Mouse (Mus musculus) forebrain, embryonic 11.5 days (tissue): ENCODE results near the gene Smg6. TPM values are rescaled to one million over a fixed set of nuclear protein-coding genes. Genes with fewer than 3 reads are reported as not detected.
A peak's percentile ranks its signal among the peaks of the same experiment; 100 is the strongest.
"Not testable (repeated sequence)": the region's sequence is repeated elsewhere in the genome, so short reads cannot be mapped to it uniquely, and the experiment has no call there.

Experiments
- ATAC-seq: fragments of 200-750 bp; cut with Nextera tagmentation; replicated peaks from 2 replicates; pipeline ENCODE4 v1.8.0; 2017; ENCODE audit warnings: moderate TSS enrichment; ENCODE audit not compliant: low FRiP score
- DNase-seq: peaks from one replicate; pipeline ENCODE4 v3.0.0-alpha.2; 2017; ENCODE audit warnings: low spot score
- H3K27ac ChIP-seq: fragments of 300-500 bp; sonication (generic); 2 replicates; pipeline ENCODE4 v1.5.1; 2014; ENCODE audit warnings: low read depth, low read length
- H3K27me3 ChIP-seq: fragments of 300-500 bp; sonication (generic); 2 replicates; pipeline ENCODE4 v1.6.1; 2014; ENCODE audit warnings: mild to moderate bottlenecking, low read length, mixed read lengths; ENCODE audit not compliant: control insufficient read depth, insufficient read depth
- H3K36me3 ChIP-seq: fragments of 300-500 bp; sonication (generic); 2 replicates; pipeline ENCODE4 v1.6.1; 2014; ENCODE audit warnings: mild to moderate bottlenecking, low read length, moderate library complexity, mixed read lengths; ENCODE audit not compliant: control insufficient read depth, insufficient read depth
- H3K4me1 ChIP-seq: fragments of 300-500 bp; sonication (generic); replicated peaks from 2 replicates; pipeline ENCODE4 v1.6.1; 2014; ENCODE audit warnings: low read length, mixed read lengths; ENCODE audit not compliant: control insufficient read depth, insufficient read depth
- H3K4me2 ChIP-seq: fragments of 300-500 bp; sonication (generic); 2 replicates; pipeline ENCODE4 v1.6.1; 2014; ENCODE audit warnings: low read depth, mild to moderate bottlenecking, low read length, moderate library complexity, mixed read lengths; ENCODE audit not compliant: severe bottlenecking
- H3K4me3 ChIP-seq: fragments of 300-500 bp; sonication (generic); 2 replicates; pipeline ENCODE4 v1.5.1; 2014; ENCODE audit warnings: low read depth, low read length
- H3K9ac ChIP-seq: fragments of 300-500 bp; sonication (generic); 2 replicates; pipeline ENCODE4 v1.6.1; 2014; ENCODE audit warnings: low read length
- H3K9me3 ChIP-seq: fragments of 300-500 bp; sonication (generic); 2 replicates; pipeline ENCODE4 v1.6.1; 2016; ENCODE audit warnings: low read length, mixed read lengths; ENCODE audit not compliant: control insufficient read depth
- WGBS: fragments of 180-500 bp; shearing (Covaris S2); extraction: QIAGEN DNeasy Blood & Tissue Kit; methylation state at CpG from one replicate; pipeline ENCODE4 v1.1.7; 2014; 5-methylcytosine and 5-hydroxymethylcytosine counted together
- polyA plus RNA-seq: library from polyadenylated mRNA; unstranded; fragments of >200 nt; fragmentation: Nextera tagmentation; extraction: Ambion mirVana; gene quantifications from 2 replicates; pipeline ENCODE4 v1.2.1, GENCODE M21; 2014

Smg6 gene
- polyA plus RNA-seq, 1 experiment from 2014 or later: 19.8 TPM

- Histone ChIP-seq H3K4me1 (peaks cover 35% of the 10 kb centered on the region), H3K9ac (no peak overlapping the region), H3K9me3 (no peaks in the 10 kb centered on the region), H3K4me3 (no peak overlapping the region), H3K27me3 (peaks cover 71% of the 10 kb centered on the region), H3K4me2 (no peak overlapping the region), H3K27ac (no peak overlapping the region), H3K36me3 (no peaks in the 10 kb centered on the region)
- 8% methylated on average over 17 of the region's 17 CpGs for WGBS
- ATAC-seq (no peak), DNase-seq (no peak)
These were observed 245.7 kb downstream of the Smg6 start for GRCm38 (mm10) chr11:75171186-75171865.

GRCm38 (mm10) chr11:75172151-75173094, 246.8 kb downstream of the Smg6 start:
- Histone ChIP-seq H3K4me1 (peaks cover 28% of the 10 kb centered on the region), H3K27ac (no peak overlapping the region), H3K27me3 (peaks cover 60% of the 10 kb centered on the region), H3K4me2 (peak overlapping the region; percentile 65), H3K36me3 (no peaks in the 10 kb centered on the region; the same call in 1 of the 2 replicates), H3K4me3 (peak overlapping the region; percentile 59), H3K9me3 (no peaks in the 10 kb centered on the region), H3K9ac (peak overlapping the region; percentile 7; the same call in 1 of the 2 replicates)
- WGBS: under 1% methylated on average over 73 of the region's 75 CpGs
- peak; percentile 71 for DNase-seq
- no peak; the same call in 1 of the 2 replicates for ATAC-seq

DNA sequence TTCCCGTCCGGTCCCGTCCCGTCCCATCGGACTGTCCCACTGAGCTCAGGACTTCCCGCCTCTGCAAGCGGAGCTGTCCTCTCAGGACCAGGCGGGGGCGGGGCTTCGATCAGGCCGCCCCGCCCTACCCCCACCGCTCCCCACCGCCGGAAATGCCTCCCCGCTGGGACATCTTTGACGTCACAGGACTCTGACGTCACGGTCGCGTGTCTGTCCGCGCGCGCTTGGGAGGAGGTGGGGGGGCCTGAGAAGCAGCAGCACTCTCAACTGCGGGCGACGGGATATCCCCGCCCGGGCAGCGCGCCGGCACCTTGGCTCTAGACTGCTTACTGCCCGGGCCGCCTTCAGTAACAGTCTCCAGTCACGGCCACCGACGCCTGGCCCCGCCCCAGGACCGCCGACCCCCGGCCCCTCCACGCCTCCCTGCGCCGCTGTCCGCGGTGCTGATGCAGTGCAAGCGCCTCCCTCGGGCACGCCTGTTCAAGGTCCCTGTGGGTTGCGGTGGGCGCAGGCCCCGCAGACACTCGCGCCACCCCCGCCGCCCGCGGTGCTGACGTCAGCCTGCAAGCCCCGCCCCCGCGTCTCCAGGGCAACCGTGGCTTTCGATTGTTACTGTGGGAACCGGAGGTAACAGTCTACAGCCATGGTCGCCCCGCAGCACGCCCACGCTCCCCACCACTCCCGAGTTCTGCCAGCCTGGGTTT, 247.6 kb downstream of the Smg6 start:
- H3K4me2 ChIP-seq: peak overlapping the region; percentile 65
- H3K36me3 ChIP-seq: no peaks in the 10 kb centered on the region; the same call in 1 of the 2 replicates
- H3K27me3 ChIP-seq: peaks cover 52% of the 10 kb centered on the region
- under 1% methylated on average over 69 of the region's 71 CpGs for whole genome bisulfite sequencing
- peak overlapping the region; percentile 20; the same call in 1 of the 2 replicates for H3K9ac ChIP-seq
- H3K4me1 ChIP-seq: peaks cover 33% of the 10 kb centered on the region
- peak; percentile 96 for DNase-seq
- H3K27ac ChIP-seq: no peak overlapping the region
- peak overlapping the region; percentile 59 for H3K4me3 ChIP-seq
- H3K9me3 ChIP-seq: no peaks in the 10 kb centered on the region
- ATAC-seq: peak; percentile 69

DNA sequence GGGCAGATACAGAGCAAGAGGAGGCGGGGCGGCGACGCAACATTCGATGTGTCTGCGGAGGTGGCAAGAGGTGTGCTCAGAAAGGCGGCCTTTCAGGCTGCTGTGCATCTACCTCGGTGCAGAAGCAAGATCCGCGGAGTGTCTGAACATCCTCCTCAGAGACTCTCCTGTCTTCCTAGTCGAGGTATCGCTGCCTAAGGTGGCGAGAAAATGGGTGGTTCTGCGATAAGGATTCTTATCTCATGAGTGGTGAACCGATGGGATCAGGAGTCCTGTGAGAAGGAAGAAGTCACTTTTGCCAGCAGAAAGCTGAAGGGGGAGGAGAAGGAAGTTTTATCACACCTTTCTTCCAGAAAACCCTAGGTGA, 248.2 kb downstream of the Smg6 start:
- Histone ChIP-seq H3K4me3 (peak overlapping the region; percentile 59), H3K36me3 (no peaks in the 10 kb centered on the region; the same call in 1 of the 2 replicates), H3K9ac (peak overlapping the region; percentile 20), H3K9me3 (no peaks in the 10 kb centered on the region), H3K4me1 (peaks cover 28% of the 10 kb centered on the region), H3K27ac (no peak overlapping the region), H3K27me3 (peaks cover 46% of the 10 kb centered on the region), H3K4me2 (peak overlapping the region; percentile 65)
- ATAC-seq (no peak), DNase-seq (no peak)
- 2% methylated on average over 15 of the region's 15 CpGs for WGBS

DNA sequence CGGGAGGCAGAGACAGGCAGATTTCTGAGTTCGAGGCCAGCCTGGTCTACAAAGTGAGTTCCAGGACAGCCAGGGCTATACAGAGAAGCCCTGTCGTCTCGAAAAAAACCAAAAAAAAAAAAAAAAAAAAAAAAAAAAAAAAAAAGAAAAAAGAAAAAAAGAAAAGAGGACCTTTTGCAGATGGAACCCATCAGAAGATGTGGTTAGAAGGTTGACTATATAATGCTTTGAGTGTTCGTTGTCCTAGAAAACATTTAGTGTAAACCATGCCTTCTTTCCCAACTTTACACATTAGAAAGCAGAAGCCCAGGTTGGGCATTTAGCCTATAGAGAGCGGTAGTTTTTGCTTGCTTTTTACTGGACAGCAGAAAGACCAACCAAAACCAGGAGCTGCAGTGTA, 249.0 kb downstream of the Smg6 start:
- not testable (repeated sequence) for ATAC-seq, DNase-seq

GRCm38 (mm10) chr11:75178011-75178410, 252.4 kb downstream of the Smg6 start:
- Histone ChIP-seq H3K27me3 (peaks cover 4% of the 10 kb centered on the region), H3K9ac (peak overlapping the region; percentile 85), H3K4me3 (peak overlapping the region; percentile 82), H3K36me3 (no peaks in the 10 kb centered on the region; the same call in 1 of the 2 replicates), H3K27ac (peak overlapping the region; percentile 14; the same call in 1 of the 2 replicates), H3K4me2 (peak overlapping the region; percentile 92), H3K9me3 (no peaks in the 10 kb centered on the region), H3K4me1 (peaks cover 9% of the 10 kb centered on the region)
- 57% methylated on average over 12 of the region's 12 CpGs for WGBS
- DNase-seq: no peak
- ATAC-seq: no peak

More for the DNA sequence above, 249.0 kb downstream of the Smg6 start:
- H3K4me3 ChIP-seq, H3K9ac ChIP-seq, H3K36me3 ChIP-seq, H3K4me2 ChIP-seq, H3K9me3 ChIP-seq, H3K27ac ChIP-seq: not testable (repeated sequence)
- Histone ChIP-seq H3K27me3 (peaks cover 39% of the 10 kb centered on the region), H3K4me1 (peaks cover 26% of the 10 kb centered on the region)
- WGBS: 69% methylated on average over 6 of the region's 6 CpGs

- Histone ChIP-seq H3K4me3 (peak within 1 kb of the TSS; percentile 82), H3K27ac (peak within 1 kb of the TSS; percentile 14; the same call in 1 of the 2 replicates), H3K36me3 (no peaks in the 10 kb centered on the region; the same call in 1 of the 2 replicates), H3K9me3 (no peaks in the 10 kb centered on the region), H3K4me1 (peaks cover 9% of the 10 kb centered on the region), H3K27me3 (no peaks in the 10 kb centered on the region), H3K9ac (peak within 1 kb of the TSS; percentile 85), H3K4me2 (peak within 1 kb of the TSS; percentile 92)
- peak; percentile 96 for ATAC-seq
- peak; percentile 95 for DNase-seq
- WGBS: 1% methylated on average over 33 of the region's 33 CpGs
These were observed 253.1 kb downstream of the Smg6 start, which contains the start of gene Ovca2 for GRCm38 (mm10) chr11:75178672-75179208. Gene Ovca2, minus strand, starts transcription at chr11:75178835.
